Mouse (Mus musculus) heart, embryonic 14.5 days (tissue): ENCODE measurements around the gene Fermt1. TPM values are rescaled to one million over a fixed set of nuclear protein-coding genes. Genes with fewer than 3 reads are reported as not detected.
A peak's percentile ranks its signal among the peaks of the same experiment; 100 is the strongest.

Experiments
- ATAC-seq: fragments of 200-750 bp; cut with Nextera tagmentation; 2 replicates; pipeline ENCODE4 v1.8.0; 2017; ENCODE audit warnings: low read depth, moderate TSS enrichment; ENCODE audit not compliant: insufficient number of reproducible peaks, insufficient read depth, low FRiP score
- H3K27ac ChIP-seq, 2 experiments: fragments of 200-500 bp in 1 of 2; fragments of 300-500 bp in 1 of 2; sonication (generic) in 1 of 2; replicated peaks in 1 of 2; 2 replicates each; pipeline ENCODE4 v1.5.1; 2012 to 2014; ENCODE audit warnings: low read depth in 2 of 2, low read length in 2 of 2, control low read depth in 1 of 2, mild to moderate bottlenecking in 1 of 2, mixed read lengths in 1 of 2; ENCODE audit not compliant: control insufficient read depth in 1 of 2, insufficient read depth in 1 of 2
- H3K27me3 ChIP-seq: fragments of 300-500 bp; sonication (generic); 2 replicates; pipeline ENCODE4 v1.6.1; 2014; ENCODE audit warnings: mild to moderate bottlenecking, low read length, control low read depth; ENCODE audit not compliant: control insufficient read depth, insufficient read depth
- H3K36me3 ChIP-seq: fragments of 300-500 bp; sonication (generic); 2 replicates; pipeline ENCODE4 v1.6.1; 2014; ENCODE audit warnings: mild to moderate bottlenecking, control low read depth, low read length, mixed read lengths; ENCODE audit not compliant: control insufficient read depth, insufficient read depth
- H3K4me1 ChIP-seq, 2 experiments: fragments of 200-500 bp in 1 of 2; fragments of 300-500 bp in 1 of 2; sonication (generic) in 1 of 2; 2 replicates each; pipeline ENCODE4 v1.6.1; 2012 to 2014; ENCODE audit warnings: low read length in 2 of 2, control low read depth in 1 of 2, mixed read lengths in 1 of 2; ENCODE audit not compliant: control insufficient read depth in 2 of 2, insufficient read depth in 2 of 2
- H3K4me2 ChIP-seq: fragments of 300-500 bp; sonication (generic); 2 replicates; pipeline ENCODE4 v1.6.1; 2014; ENCODE audit warnings: mild to moderate bottlenecking, low read length
- H3K4me3 ChIP-seq, 2 experiments: fragments of 200-500 bp in 1 of 2; fragments of 300-500 bp in 1 of 2; sonication (generic) in 1 of 2; 2 replicates each; pipeline ENCODE4 v1.5.1; 2012 to 2014; ENCODE audit warnings: low read length in 2 of 2, mild to moderate bottlenecking in 2 of 2, control low read depth in 1 of 2, low read depth in 1 of 2, moderate library complexity in 1 of 2; ENCODE audit not compliant: control insufficient read depth in 1 of 2, insufficient read depth in 1 of 2
- H3K9ac ChIP-seq: fragments of 300-500 bp; sonication (generic); 2 replicates; pipeline ENCODE4 v1.6.1; 2014; ENCODE audit warnings: mild to moderate bottlenecking, low read length
- H3K9me3 ChIP-seq: fragments of 300-500 bp; sonication (generic); 2 replicates; pipeline ENCODE4 v1.6.1; 2016; ENCODE audit warnings: low read length, control low read depth; ENCODE audit not compliant: control insufficient read depth
- WGBS: fragments of 180-500 bp; shearing (Covaris S2); extraction: QIAGEN DNeasy Blood & Tissue Kit; methylation state at CpG from one replicate; pipeline ENCODE4 v1.1.7; 2014; 5-methylcytosine and 5-hydroxymethylcytosine counted together
- polyA plus RNA-seq: library from polyadenylated mRNA; unstranded; fragments of >200 nt; fragmentation: Nextera tagmentation; extraction: Ambion mirVana; gene quantifications from 2 replicates; pipeline ENCODE4 v1.2.1, GENCODE M21; 2014

Fermt1 gene
- polyA plus RNA-seq, result not detected in 2 replicates

GRCm38 (mm10) chr2:132945326-132946207, at the start of gene Fermt1:
Fermt1 (minus strand) TSS chr2:132945906.
- Histone ChIP-seq H3K36me3 (no peaks in the 10 kb centered on the region), H3K27me3 (peaks cover 56% of the 10 kb centered on the region), H3K4me2 (peak within 1 kb of the TSS; percentile 80), H3K9ac (peak within 1 kb of the TSS; percentile 52; the same call in 1 of the 2 replicates), H3K4me3 (peak within 1 kb of the TSS; percentile 39 to 43), H3K4me1 (peaks cover 6 to 14% of the 10 kb centered on the region in 2 experiments; a peak in 3 of 4 replicates), H3K27ac (no peak within 1 kb of the TSS), H3K9me3 (no peaks in the 10 kb centered on the region)
- WGBS, result 3% methylated on average over 37 of the region's 37 CpGs
- peak; percentile 50; the same call in 1 of the 2 replicates for ATAC-seq

DNA sequence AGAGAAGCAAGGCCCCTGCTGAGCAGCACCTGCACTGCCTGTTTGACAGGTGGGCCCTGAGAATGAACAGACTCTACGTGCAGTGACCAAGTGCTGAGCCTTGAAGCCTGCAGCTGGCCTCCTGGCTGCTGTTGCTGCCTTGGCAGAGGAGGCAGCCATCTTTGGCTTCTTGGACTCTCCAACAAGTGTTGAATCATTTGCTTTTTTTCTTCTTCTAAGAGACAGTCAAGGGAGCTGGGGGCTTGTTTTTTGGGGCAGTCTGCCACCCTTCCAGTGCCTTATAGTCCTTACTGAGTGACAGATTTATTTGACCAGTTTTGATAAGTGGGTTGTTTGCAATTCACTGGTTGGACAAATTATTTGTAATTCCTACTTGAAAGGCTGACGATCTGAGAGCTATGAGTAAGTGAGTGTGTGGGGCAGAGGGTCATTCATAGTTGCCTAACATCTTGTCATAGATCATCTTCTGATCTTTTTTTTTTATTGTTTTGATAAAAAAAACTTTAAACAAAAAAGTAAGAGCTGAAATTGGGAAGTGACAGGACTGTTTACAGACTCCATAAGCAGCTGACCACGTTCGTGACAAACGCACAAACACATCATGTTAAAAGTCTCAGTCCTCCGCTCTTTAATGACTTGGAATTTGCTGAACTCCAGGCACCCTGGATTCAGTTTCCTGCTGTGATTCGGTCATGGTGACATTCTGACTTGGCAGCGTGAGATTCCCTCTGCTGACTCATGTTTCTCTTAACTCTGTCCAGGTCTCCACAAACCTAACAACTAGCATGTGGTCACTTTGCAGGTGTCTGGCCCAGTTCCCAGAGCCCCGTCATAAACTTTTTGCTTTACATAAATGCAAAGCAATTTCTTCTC, 47.2 kb upstream of the Fermt1 start:
- peaks cover 2 to 3% of the 10 kb centered on the region in 2 experiments; a peak in 1 of 4 replicates for H3K4me1 ChIP-seq
- ATAC-seq, result no peak
- H3K4me2 ChIP-seq, result no peak overlapping the region
- H3K27ac ChIP-seq, result no peak overlapping the region
- no peak overlapping the region for H3K4me3 ChIP-seq
- no peaks in the 10 kb centered on the region for H3K36me3 ChIP-seq
- H3K27me3 ChIP-seq, result no peaks in the 10 kb centered on the region
- no peak overlapping the region for H3K9ac ChIP-seq
- 57% methylated on average over 9 of the region's 9 CpGs for WGBS
- no peaks in the 10 kb centered on the region for H3K9me3 ChIP-seq

DNA sequence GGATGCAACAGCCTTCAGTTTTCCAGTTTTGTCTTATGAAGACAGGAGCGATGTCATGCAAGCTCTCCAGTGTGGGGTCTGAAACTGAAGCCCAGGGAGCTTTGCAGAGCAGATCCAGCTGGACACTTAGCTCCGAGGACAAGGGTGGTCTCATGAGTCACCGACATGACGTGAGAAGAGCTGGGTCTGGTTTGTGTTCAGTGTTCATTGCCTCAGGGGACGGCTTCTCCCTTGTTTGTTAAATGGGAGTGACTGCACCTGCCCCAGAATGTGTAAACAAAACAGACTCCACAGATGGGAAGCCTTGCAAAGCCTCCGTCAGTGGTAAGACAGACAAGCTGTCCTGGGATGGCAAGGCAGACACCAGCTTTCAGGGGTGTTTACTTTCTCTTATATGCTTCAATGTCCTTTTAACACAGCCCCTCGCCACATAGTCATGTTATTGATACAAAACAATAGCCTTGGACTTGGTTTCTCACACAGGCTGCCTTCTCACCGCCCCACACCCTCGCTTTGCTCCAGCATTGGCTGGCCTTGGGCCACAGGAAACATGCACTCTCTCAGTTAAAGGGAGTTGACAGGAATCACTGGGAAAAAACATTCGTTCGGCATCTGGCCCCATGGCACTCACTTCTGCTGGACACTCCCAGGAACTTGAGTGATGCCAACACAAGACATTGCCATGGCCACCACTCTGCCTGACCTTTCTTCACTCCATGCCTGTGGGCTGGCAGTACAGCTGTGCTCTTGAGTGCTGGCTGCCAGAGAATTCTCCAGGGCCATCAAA, 44.3 kb upstream of the Fermt1 start:
- peak overlapping the region; percentile 25 for H3K4me2 ChIP-seq
- H3K36me3 ChIP-seq, result no peaks in the 10 kb centered on the region
- no peak overlapping the region for H3K9ac ChIP-seq
- H3K9me3 ChIP-seq, result no peaks in the 10 kb centered on the region
- H3K4me3 ChIP-seq, result no peak overlapping the region
- H3K27me3 ChIP-seq, result no peaks in the 10 kb centered on the region
- no peak overlapping the region for H3K27ac ChIP-seq
- ATAC-seq, result peak; percentile 21; the same call in 1 of the 2 replicates
- H3K4me1 ChIP-seq, result peaks cover 2 to 3% of the 10 kb centered on the region in 2 experiments; a peak in 1 of 4 replicates
- 41% methylated on average over 11 of the region's 11 CpGs for WGBS

DNA sequence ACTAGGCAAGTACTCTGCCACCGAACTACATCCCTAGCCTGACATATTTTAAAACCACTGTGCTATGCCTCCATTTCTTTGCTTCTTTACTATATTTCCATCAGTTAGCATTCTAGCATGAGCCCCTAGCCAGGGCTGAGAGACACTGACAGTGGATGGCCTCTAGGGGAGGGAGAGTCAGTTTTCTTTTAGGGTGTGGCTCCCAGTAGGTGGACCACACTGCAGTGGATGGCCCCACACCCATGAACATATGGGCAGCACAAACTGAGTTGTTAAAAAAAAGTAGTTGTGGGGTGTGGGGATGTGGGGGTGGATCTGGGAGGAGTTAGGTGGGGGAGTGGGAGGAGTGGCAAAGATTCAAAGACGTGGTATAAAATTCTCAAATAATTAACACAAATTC, 27.6 kb upstream of the Fermt1 start:
- Histone ChIP-seq H3K9ac (no peak overlapping the region), H3K9me3 (no peaks in the 10 kb centered on the region), H3K4me3 (no peak overlapping the region), H3K27me3 (no peaks in the 10 kb centered on the region), H3K36me3 (no peaks in the 10 kb centered on the region), H3K4me2 (no peak overlapping the region), H3K4me1 (no peaks in the 10 kb centered on the region), H3K27ac (no peak overlapping the region)
- WGBS, result 88% methylated on average over 2 of the region's 2 CpGs
- ATAC-seq, result no peak

DNA sequence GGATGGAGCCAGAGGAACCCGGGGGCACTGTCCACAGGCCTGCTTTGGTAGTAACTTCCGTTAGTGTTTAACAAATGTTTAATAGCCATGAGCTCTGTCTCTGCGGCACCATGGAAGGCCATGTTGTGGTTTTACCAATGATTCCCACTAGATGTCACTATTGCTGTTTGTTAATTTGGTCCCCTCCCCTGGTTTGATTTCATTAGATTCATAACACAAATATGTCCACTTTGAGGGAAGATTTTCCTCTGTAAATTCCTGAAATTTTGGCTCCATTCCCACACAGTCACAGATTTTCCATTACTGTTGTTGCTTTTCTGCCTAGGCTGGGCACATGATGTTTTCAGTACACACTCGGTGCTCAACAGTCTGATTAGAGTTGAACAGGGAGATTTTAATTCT, 25.1 kb upstream of the Fermt1 start:
- no peaks in the 10 kb centered on the region for H3K36me3 ChIP-seq
- no peak overlapping the region for H3K4me3 ChIP-seq
- H3K27ac ChIP-seq, result no peak overlapping the region
- no peaks in the 10 kb centered on the region for H3K27me3 ChIP-seq
- no peaks in the 10 kb centered on the region for H3K4me1 ChIP-seq
- no peaks in the 10 kb centered on the region for H3K9me3 ChIP-seq
- H3K4me2 ChIP-seq, result no peak overlapping the region
- WGBS, result 33% methylated on average over 4 of the region's 4 CpGs
- no peak overlapping the region for H3K9ac ChIP-seq
- ATAC-seq, result no peak

DNA sequence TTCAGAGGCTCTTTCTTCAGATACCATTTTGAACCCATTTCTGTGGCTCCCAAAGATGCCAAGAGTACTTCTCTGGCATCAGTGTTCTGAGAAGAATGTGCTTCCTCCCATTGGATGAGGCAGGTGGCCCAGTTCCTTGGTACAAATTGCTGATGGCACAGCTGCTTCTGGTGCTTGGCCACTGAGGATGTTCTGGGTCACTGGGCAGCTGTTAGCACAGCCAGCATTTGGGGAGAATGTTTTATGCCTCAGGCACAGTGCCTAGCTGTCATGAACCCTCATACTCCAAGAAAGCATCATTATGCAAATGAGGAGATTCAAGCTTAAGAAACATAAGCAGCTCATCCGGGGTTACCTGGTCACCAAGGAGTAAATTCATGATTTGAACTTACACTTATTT, 12.1 kb upstream of the Fermt1 start:
- no peak for ATAC-seq

GRCm38 (mm10) chr2:132952197-132952596, 6.5 kb upstream of the Fermt1 start:
- no peaks in the 10 kb centered on the region for H3K4me1 ChIP-seq
- H3K4me3 ChIP-seq, result no peak overlapping the region
- WGBS, result 4% methylated on average over 8 of the region's 8 CpGs
- no peak overlapping the region for H3K27ac ChIP-seq
- H3K27me3 ChIP-seq, result peaks cover 9% of the 10 kb centered on the region
- no peaks in the 10 kb centered on the region for H3K9me3 ChIP-seq
- H3K4me2 ChIP-seq, result no peak overlapping the region
- no peaks in the 10 kb centered on the region for H3K36me3 ChIP-seq
- H3K9ac ChIP-seq, result no peak overlapping the region
- ATAC-seq, result no peak

More for the DNA sequence above, 12.1 kb upstream of the Fermt1 start:
- no peaks in the 10 kb centered on the region for H3K36me3 ChIP-seq
- WGBS, result 64% methylated on average over 1 of the region's 1 CpGs
- no peak overlapping the region for H3K4me3 ChIP-seq
- no peak overlapping the region for H3K27ac ChIP-seq
- no peak overlapping the region for H3K4me2 ChIP-seq
- no peaks in the 10 kb centered on the region for H3K9me3 ChIP-seq
- no peak overlapping the region for H3K9ac ChIP-seq
- H3K4me1 ChIP-seq, result no peaks in the 10 kb centered on the region
- H3K27me3 ChIP-seq, result no peaks in the 10 kb centered on the region
